Mouse (Mus musculus) forebrain, postnatal 0 days (tissue): Measurements from ENCODE around the gene Spred2. TPM values are rescaled to one million over a fixed set of nuclear protein-coding genes. Genes with fewer than 3 reads are reported as not detected.

Source experiments
- ATAC-seq: fragments of 200-750 bp; cut with Nextera tagmentation; 2 replicates; pipeline ENCODE4 v1.8.0; 2017; ENCODE audit warnings: mild to moderate bottlenecking, moderate library complexity
- DNase-seq: peaks from one replicate; pipeline ENCODE4 v3.0.0-alpha.2; 2015
- H3K27ac ChIP-seq: fragments of 300-500 bp; sonication (generic); 2 replicates; pipeline ENCODE4 v1.5.1; 2014; ENCODE audit warnings: low read depth, mild to moderate bottlenecking, antibody characterized with exemption, low read length, moderate library complexity, mixed read lengths
- H3K27me3 ChIP-seq: fragments of 300-500 bp; sonication (generic); 2 replicates; pipeline ENCODE4 v1.6.1; 2014; ENCODE audit warnings: mild to moderate bottlenecking, low read length, mixed read lengths; ENCODE audit not compliant: insufficient read depth
- H3K36me3 ChIP-seq: fragments of 300-500 bp; sonication (generic); 2 replicates; pipeline ENCODE4 v1.6.1; 2014; ENCODE audit warnings: mild to moderate bottlenecking, moderate library complexity; ENCODE audit not compliant: insufficient read depth
- H3K4me1 ChIP-seq: fragments of 300-500 bp; sonication (generic); 2 replicates; pipeline ENCODE4 v1.6.1; 2014; ENCODE audit warnings: antibody characterized with exemption; ENCODE audit not compliant: insufficient read depth
- H3K4me2 ChIP-seq: fragments of 300-500 bp; sonication (generic); 2 replicates; pipeline ENCODE4 v1.6.1; 2014; ENCODE audit warnings: low read depth, mild to moderate bottlenecking, moderate library complexity
- H3K4me3 ChIP-seq: fragments of 300-500 bp; sonication (generic); 2 replicates; pipeline ENCODE4 v1.5.1; 2014; ENCODE audit warnings: low read depth, low read length, mixed read lengths
- H3K9ac ChIP-seq: fragments of 300-500 bp; sonication (generic); 2 replicates; pipeline ENCODE4 v1.6.1; 2014; ENCODE audit warnings: mild to moderate bottlenecking
- H3K9me3 ChIP-seq: fragments of 300-500 bp; sonication (generic); 2 replicates; pipeline ENCODE4 v1.6.1; 2016; ENCODE audit warnings: low read length
- CTCF ChIP-seq: sonication (generic); IDR thresholded peaks from 2 replicates; pipeline ENCODE4 v1.5.1; 2016; ENCODE audit warnings: antibody characterized with exemption, control low read depth, low read depth
- WGBS: fragments of 180-500 bp; shearing (Covaris S2); extraction: QIAGEN DNeasy Blood & Tissue Kit; methylation state at CpG from one replicate; pipeline ENCODE4 v1.1.7; 2014; 5-methylcytosine and 5-hydroxymethylcytosine counted together
- polyA plus RNA-seq: library from polyadenylated mRNA; unstranded; fragments of >200 nt; fragmentation: Nextera tagmentation; extraction: Ambion mirVana; gene quantifications from 2 replicates; pipeline ENCODE4 v1.2.1, GENCODE M21; 2015
- total RNA-seq: library from RNA; depleted of rRNA; stranded (reverse); fragments of >200 nt; gene quantifications from 2 replicates; pipeline ENCODE4 v1.2.3, GENCODE M21; 2014

Spred2 gene
- total and polyA plus RNA-seq, 2 experiments from 2014 or later, result 9.1 to 15.5 TPM

DNA sequence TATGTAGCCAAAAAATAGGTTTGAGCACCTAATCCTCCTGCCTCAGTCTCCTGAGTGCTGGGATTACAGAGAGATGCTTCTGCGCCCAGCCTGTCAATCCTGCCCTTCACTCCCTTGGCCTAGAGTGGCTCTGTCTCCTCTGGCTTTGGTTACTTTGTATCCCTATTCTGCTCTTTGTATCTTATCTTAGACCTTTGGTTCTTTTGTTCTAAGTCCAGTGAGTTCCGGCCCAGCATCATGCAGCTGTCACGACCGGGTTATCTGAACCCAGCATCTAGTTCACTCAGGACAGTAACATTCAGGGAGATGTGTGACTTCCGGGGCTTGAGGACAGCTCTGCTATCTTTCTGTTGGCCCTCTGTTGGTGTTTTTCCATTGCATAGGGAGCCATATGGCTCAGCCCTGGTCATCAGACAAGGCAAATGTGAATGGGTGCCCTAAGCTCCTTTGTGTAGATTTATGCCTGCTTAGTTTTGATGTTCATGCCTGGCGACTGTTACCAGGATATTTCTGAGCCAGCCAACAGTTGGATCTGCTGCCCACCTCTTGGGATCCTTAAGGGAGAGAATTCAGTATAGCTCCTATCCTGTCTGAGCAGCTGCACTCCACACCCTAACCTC, 109.5 kb downstream of the Spred2 start:
- Histone ChIP-seq H3K9ac (no peak overlapping the region), H3K4me2 (no peak overlapping the region), H3K36me3 (no peaks in the 10 kb centered on the region), H3K9me3 (no peaks in the 10 kb centered on the region), H3K27ac (no peak overlapping the region), H3K4me1 (no peaks in the 10 kb centered on the region), H3K4me3 (no peak overlapping the region), H3K27me3 (no peaks in the 10 kb centered on the region)
- 80% methylated on average over 6 of the region's 6 CpGs for WGBS
- DNase-seq, result no peak
- ATAC-seq, result no peak
- no peak for TF ChIP-seq CTCF

DNA sequence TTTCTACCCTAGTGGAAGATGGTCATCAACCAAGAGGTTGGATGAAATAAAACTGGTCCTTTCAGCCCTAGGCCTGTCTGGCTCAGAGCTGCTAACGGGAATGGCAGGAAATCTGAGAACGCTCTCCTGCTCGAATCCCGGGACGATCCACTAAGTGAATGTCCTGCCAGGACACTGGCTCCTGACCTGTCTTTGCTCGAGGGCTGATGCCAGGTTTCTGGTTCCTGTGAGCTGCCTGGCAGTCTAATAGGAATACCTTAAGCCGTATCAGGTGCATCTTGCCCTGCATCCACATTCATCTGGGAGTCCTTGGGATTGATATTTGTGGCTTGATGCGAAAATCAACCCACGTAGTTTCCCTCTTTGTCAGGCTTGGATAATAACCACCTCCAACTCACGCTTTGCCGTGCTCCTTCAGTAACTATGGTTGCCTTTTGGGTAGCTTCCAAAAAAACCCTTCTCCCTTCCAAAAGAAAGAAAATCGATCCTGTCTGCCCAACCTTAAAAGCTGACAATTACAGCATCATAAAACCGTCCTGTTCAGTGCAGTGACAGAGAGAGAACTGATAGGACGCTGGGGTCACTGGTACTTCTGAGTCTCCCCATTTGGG, 110.3 kb downstream of the Spred2 start:
- Histone ChIP-seq H3K4me1 (no peaks in the 10 kb centered on the region), H3K4me3 (no peak overlapping the region), H3K9me3 (no peaks in the 10 kb centered on the region), H3K36me3 (no peaks in the 10 kb centered on the region), H3K27ac (no peak overlapping the region), H3K4me2 (no peak overlapping the region), H3K9ac (no peak overlapping the region), H3K27me3 (no peaks in the 10 kb centered on the region)
- no peak for TF ChIP-seq CTCF
- WGBS, result 68% methylated on average over 14 of the region's 14 CpGs
- DNase-seq (no peak), ATAC-seq (no peak)

DNA sequence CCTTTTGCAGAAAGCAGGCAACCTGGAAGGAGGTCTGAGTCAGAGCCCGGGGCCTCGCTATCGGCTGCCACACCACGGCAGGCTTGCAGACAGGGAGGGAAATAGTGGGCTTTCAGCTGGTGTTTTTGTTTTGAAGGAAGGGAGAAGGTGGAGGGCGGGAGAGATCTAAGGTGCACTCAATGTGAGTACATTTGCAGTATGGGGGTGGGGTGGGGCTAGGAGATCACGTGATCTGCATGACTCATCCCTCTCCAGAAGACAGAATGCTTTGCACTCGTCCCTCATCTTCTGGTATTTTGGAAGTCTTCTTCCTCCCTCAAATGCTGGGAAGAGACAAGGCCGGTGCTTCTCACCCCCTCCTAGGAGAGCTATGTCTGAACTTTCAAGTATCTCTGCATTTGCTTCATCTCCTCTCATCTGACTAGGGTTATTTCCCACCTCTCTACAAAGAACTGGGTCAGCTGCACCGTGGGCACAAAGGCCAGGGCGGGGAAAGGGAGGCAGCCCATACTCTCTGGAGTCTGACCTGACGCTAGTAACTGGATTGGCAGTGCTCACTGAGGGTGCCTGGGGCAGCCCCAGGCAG, 111.3 kb downstream of the Spred2 start:
- DNase-seq (no peak), ATAC-seq (no peak)
- H3K27ac ChIP-seq, result no peak overlapping the region
- 56% methylated on average over 11 of the region's 11 CpGs for WGBS
- TF ChIP-seq CTCF, result no peak
- H3K4me2 ChIP-seq, result no peak overlapping the region
- no peaks in the 10 kb centered on the region for H3K4me1 ChIP-seq
- no peaks in the 10 kb centered on the region for H3K27me3 ChIP-seq
- no peak overlapping the region for H3K4me3 ChIP-seq
- H3K9ac ChIP-seq, result no peak overlapping the region
- no peaks in the 10 kb centered on the region for H3K36me3 ChIP-seq
- H3K9me3 ChIP-seq, result no peaks in the 10 kb centered on the region

DNA sequence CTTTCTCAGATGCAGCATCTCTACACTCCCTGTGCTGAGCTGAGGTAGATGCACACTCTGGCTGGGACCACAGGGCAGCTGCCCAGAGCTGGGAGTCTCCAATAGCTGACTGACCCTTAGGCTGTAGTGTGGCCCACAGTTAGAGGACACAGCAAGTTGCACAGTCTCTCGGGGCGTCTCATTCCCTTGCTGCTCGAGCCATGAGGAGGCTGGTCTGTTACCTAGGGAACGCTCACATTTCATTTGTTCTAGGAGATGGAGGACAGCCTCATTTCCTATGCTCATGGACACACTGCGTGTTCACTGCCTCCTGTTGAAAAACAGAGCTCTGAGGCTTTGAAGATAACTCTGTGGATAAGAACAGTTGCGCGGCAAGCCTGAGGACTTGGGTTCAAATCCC, 111.8 kb downstream of the Spred2 start:
- Histone ChIP-seq H3K9ac (no peak overlapping the region), H3K9me3 (no peaks in the 10 kb centered on the region), H3K4me2 (no peak overlapping the region), H3K27ac (no peak overlapping the region), H3K4me1 (no peaks in the 10 kb centered on the region), H3K36me3 (no peaks in the 10 kb centered on the region), H3K4me3 (no peak overlapping the region), H3K27me3 (no peaks in the 10 kb centered on the region)
- ATAC-seq, result no peak
- DNase-seq, result no peak
- no peak for TF ChIP-seq CTCF
- WGBS, result 63% methylated on average over 7 of the region's 7 CpGs

DNA sequence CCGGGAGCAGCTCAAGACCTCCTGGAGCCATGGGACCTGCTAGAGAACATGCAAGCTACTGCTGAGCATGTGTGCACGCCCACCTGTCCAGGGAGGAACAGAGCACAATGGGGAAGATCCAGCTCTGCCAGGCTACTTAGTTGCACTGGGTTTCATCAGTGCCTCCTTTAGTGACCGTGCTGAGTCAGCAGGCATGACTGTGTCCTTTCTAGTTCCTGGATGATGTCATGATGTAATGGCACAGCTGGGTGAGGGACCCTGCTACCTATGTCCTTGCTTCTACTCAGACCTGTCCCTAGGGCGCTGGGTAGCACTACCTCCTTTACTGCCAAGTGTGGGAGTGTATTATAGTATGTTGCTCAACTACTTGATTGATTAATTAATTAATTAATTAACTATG, 113.6 kb downstream of the Spred2 start:
- Histone ChIP-seq H3K9me3 (no peaks in the 10 kb centered on the region), H3K27ac (no peak overlapping the region), H3K9ac (no peak overlapping the region), H3K4me2 (no peak overlapping the region), H3K4me1 (no peaks in the 10 kb centered on the region), H3K4me3 (no peak overlapping the region), H3K36me3 (no peaks in the 10 kb centered on the region), H3K27me3 (no peaks in the 10 kb centered on the region)
- no peak for ATAC-seq
- no peak for TF ChIP-seq CTCF
- 87% methylated on average over 4 of the region's 4 CpGs for WGBS
- no peak for DNase-seq

DNA sequence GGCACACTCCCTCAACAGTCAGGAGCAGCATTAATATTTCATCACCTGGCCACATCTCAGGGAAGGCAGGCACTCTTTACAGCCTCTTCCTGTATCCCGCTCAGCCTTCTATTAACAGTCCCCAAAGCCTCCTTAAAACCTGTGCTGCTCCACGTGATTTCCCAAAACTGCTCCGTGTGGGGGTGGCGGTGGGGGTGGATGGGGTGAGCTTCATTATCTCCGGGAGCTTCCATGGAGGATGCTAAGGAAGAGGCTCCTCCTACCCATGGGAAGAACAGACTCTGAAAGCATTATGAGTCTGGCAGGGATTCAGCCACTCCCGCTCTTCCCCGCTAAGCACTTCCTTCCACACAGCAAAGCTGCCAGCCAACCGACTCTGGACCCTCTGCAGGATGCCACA, 114.5 kb downstream of the Spred2 start:
- DNase-seq, result peak; percentile 65
- Histone ChIP-seq H3K9me3 (no peaks in the 10 kb centered on the region), H3K36me3 (no peaks in the 10 kb centered on the region), H3K27me3 (no peaks in the 10 kb centered on the region), H3K4me2 (peak overlapping the region; percentile 42), H3K27ac (no peak overlapping the region), H3K9ac (no peak overlapping the region), H3K4me1 (no peaks in the 10 kb centered on the region), H3K4me3 (peak overlapping the region; percentile 16; the same call in 1 of the 2 replicates)
- peak; percentile 85 for ATAC-seq
- no peak for TF ChIP-seq CTCF
- 11% methylated on average over 8 of the region's 8 CpGs for WGBS

DNA sequence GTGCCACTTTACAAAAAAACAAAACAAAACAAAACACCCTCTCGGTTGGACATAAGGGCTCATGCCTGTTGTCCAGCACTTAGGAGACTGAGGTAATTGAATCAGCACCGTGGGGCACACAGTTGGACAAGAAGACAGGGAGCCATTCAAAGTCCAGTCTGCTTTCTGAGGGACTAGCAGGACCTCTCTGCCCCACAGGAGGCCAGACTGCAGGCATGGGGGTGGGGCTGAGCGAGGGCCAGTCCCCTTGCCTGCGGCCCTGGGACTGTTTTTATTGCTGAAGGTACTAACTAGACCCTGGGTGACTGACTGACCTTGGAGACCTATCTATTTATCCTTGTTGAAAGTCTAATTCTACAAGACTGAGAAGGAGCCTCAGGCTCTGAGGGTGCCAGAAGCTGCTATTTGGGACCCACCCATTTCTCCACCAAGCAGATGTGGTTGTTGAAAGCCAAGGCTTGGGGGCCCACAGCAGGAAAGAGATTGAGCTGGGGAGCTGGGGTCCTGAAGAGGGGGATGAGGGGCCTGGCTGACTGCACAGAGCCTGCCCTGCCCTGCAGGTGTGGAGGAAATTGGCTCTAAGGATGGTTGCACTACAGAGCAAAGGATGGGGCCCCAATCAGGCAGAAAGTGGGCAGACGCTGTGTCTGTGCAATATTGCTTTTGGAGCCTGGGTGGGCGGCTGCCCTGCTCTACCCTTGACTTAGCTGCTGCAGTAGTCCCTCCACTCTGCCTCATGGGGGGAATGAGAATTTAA, 117.2 kb downstream of the Spred2 start:
- no peak for ATAC-seq

More for the DNA sequence above, 117.2 kb downstream of the Spred2 start:
- WGBS, result 27% methylated on average over 6 of the region's 6 CpGs
- Histone ChIP-seq H3K9me3 (no peaks in the 10 kb centered on the region), H3K36me3 (no peaks in the 10 kb centered on the region), H3K4me2 (no peak overlapping the region), H3K4me3 (no peak overlapping the region), H3K9ac (no peak overlapping the region), H3K27me3 (no peaks in the 10 kb centered on the region), H3K27ac (no peak overlapping the region), H3K4me1 (no peaks in the 10 kb centered on the region)
- DNase-seq, result no peak
- no peak for TF ChIP-seq CTCF
